Mouse (Mus musculus) ovary, postnatal 10 days (tissue): ENCODE measurements around the gene Chac2.
"Not testable (repeated sequence)": the region's sequence is repeated elsewhere in the genome, so short reads cannot be mapped to it uniquely, and the experiment has no call there.

ENCODE experiments used
- DNase-seq: peaks from one replicate; pipeline ENCODE4 v3.0.0; 2022; ENCODE audit warnings: low spot score

The Chac2 gene

DNA sequence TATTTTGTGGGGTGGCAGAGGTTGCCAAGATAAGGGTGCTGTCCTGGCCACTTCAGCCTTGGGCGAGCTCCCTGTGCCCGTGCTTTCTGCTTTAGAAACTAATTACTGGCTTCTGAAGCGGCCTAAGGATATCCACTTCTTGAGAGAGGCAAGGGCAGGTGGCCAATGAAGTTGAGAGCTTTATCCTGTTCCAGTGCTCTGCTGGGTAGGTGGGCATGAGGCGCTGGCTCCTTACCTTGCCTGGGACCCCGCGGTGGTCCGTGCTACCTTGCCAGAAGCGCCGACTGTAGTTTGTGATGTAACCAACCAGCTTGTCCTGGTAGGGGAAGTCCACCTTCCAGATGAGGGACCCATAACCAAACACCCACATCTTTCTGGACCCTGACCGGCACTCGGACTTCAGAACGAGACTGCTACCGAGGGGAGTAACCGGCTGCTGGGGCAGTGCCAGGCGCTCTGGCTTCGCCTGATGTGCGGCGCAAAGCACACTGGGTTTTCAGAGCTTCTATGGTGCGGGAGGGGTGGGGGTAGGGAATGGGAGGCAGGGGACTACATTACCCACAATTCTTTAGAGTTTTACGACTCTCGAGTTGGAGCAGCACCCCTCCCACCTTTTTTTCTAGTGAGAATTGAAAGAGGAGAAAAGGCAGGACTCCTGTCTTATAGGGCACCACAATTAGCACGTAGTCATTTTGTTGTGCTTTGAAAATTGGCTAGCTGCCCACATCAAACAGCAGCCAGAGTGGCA lies at the start of gene Chac2:
TSS of gene Chac2 (minus strand) at position 474 of the 748 bp plus-strand sequence.
- peak; percentile 65 for DNase-seq

DNA sequence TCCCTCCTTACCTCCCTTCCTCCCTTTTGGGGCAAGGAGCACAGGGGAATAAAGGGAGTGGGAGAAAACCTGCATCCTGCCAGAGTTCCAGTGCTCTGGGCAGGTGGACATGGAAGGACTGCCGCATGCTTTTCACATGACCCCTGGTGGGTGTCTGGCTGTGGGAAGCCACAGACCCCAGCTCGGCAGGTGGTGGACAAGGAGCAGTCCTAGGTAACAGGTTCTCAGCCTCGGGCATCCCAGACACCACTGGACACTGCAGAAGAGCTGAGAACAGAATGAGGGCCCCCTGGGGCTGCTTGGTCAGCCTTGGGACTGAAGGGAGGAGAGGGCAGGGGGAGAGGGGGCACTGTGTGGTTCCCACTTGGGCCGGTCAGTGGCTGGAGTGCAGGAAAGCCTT lies 48.8 kb upstream of the Chac2 start:
- no peak for DNase-seq

DNA sequence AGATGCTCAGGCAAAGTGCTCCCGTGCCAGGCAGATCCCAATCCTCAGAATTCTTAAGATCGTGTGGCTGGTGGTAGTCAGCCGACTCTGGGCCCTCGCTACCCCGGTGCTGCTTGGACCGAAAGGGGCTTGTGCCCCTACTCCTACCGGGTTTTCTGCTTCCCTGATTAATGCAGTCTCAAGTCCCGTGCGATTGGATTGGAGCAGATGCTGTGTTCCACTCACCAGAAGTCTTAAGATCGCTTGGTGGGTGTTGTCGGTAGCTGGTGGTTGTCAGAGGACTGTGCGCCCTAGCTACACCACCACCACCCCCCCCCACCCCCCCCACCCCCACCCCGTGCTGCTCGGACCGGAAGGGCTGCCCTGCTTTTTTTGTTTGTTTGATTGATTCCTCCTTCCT lies 31.3 kb upstream of the Chac2 start:
- not testable (repeated sequence) for DNase-seq

DNA sequence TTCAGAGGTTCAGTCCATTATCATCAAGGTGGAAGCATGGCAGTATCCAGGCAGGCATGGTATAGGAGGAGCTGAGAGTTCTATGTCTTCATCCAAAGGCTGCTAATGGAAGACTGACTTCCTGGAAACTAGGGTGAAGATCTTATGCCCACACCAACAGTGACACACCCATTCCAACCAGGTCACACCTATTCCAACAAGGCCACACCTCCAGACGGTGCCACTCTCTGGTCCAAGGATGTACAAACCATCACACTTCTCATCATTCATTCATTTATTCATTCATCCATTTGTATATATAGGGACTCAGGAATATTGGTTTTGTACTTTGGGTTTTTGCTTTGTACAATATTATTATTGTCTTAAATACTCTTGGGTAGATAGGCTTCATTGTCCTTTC lies 23.5 kb upstream of the Chac2 start:
- not testable (repeated sequence) for DNase-seq

DNA sequence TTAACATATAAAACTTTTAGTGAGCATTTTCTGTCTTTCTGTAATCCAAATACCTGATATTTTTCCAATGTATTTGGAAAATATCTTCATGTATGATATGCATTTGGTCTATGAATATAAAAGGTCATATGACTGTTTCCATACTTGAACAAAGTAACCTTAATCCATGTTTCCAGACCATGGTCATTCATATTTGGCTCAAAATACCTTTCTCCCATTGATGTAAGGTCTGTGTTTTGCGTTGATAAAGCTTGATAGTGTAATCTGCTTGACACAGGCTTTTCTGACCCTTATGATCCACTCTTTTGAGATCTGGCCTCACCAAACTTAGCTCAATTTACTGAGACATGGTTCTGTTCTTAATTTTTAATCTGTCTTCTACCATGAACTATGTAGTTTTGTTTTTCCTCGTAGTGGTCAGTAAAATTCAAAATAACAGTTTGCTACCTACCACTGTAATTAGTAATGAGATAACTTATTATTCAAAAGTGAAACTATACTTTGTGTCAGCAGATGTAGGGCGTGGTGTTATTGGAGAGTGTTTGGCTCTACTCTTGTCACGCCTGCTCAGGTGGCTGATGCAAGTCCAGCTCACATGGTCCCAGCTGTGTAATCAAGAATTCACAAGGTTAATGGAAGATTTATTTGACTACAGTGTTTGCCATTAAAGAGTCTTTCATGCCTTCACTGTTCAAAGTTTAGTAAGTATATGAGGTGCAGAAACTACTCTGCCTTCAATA lies 15.2 kb upstream of the Chac2 start:
- no peak for DNase-seq

DNA sequence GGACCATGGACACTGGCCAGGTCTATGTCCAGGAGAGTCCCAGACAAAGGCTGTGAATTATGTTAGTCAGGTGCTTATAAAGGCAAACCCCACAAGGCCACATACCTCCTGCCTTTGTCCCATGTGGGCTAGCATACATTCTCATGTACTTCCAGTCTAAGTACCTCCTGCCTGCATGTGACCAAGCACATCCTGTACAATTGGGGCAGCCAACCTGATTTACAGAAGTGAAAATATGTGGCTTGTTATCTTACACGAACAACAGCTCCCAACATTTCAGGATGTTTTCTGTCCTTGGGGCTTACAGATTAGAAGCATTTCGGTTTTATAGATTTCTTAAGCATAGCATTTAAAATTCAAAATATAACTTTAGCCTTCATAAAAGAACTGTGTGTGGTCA lies 13.9 kb upstream of the Chac2 start:
- no peak for DNase-seq

DNA sequence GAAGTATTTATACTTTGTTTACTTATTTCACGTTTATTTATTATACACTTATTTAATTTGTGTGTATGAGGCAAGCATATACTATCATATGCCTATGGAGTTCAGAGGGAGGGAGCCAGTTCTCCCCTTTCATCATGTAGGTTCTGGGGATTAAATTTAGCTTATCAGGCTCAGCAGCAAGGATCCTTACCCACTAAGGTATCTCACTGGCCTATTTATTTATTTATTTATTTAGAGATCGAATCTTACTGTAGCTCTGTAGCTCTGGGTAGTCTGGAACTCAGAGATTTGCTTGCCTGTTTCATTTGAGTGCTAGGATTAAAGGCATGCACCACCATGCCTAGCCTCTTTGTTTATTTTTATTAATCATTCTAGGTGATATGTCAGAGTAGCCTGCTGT lies 12.6 kb upstream of the Chac2 start:
- DNase-seq = no peak

DNA sequence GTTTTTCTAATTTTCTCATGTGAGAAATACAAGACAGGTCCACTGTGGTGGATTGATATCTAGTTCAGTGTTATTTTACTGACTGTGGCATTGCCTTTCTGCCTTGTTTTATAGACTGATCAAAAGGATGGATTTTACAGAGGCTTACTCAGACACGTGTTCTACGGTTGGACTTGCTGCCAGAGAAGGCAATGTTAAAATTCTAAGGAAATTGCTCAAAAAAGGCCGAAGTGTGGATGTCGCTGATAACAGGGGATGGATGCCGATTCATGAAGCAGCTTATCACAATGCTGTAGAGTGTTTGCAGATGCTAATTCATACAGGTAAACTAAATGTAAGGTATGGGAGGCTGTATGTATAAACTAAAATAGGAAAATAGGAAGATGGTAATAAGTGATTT lies 12.0 kb upstream of the Chac2 start:
- no peak for DNase-seq

DNA sequence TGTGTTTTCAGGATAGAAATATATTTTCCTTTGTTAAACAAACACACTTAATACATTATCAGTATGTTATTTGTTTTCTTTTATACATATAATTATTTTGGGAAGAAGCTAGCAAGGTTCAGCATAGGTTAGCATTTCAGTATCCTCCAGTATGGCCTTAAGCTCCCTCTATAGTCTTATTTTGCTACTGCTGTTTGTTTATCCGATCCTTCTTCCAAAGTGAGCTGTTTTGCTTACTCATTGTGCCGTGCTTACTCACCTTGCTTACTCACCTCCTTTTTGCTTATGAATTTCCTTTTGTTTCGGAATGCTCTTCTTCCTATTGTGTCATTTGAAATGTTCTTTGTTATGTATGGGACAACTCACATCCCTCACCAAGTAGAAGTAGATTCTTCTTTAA lies 10.5 kb upstream of the Chac2 start:
- no peak for DNase-seq

DNA sequence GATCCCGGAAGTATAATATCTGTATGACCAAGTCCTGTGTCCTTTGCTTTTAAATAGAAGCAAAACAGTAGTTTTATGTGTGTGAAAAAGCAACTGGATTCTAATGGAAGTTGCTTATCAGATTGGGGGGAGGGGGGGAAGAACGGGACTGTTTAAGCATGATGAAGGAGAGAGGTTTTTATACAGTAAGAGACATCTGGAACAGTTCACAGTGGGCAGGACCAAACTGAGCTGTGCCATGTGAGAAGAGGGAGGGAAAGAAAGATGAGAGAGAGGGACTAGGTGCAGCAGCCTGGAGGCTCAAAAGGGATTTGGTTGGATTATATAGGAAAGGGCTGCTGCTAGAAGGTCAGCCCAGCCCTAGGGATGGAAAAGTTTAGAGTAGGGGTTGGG lies 471 bp upstream of the Chac2 start:
- no peak for DNase-seq

DNA sequence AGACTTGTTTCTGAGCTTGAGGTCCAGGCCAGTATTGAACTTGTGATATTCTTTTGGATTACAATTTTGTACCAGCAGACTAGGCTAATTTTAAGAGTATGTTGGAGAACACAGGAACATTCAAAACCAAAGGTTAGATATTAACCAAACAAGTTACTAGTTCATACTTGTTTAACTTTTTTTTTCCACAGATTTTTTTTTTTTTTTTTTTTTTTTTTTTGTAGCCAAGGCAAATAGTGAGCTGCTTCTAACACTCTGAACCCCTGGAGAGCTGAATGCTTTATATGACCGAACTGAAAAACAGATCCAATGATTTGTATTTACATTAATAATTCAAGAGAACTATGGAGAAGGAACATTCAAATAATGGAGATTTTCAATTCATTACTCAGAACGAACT lies 913 bp downstream of the Chac2 start:
- DNase-seq = no peak

DNA sequence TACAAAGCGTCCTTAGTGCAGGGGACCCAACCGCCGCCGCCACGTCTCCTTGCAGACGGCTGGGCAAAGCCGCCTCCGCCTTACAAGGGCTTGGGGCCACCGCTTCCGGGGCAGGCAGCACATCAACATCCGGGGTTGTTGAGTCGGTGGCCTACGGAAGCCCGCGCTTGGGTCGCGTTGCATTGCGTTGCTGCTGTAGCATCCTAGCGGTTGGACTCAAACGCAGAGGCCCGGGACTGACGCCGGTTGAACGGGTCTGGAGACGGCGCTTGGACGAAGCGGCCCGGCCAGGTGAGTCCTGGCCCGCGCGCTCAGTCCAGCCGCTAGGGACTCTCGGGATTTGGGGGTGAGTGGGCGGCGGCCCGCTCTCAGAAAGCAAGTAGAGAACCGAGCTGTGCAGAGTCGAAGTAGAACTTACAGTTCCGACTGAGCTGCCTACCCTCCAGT lies 31.8 kb downstream of the Chac2 start, which contains the start of gene Erlec1:
TSS of gene Erlec1 (minus strand) at position 57 of the 447 bp plus-strand sequence.
- DNase-seq = peak; percentile 62

DNA sequence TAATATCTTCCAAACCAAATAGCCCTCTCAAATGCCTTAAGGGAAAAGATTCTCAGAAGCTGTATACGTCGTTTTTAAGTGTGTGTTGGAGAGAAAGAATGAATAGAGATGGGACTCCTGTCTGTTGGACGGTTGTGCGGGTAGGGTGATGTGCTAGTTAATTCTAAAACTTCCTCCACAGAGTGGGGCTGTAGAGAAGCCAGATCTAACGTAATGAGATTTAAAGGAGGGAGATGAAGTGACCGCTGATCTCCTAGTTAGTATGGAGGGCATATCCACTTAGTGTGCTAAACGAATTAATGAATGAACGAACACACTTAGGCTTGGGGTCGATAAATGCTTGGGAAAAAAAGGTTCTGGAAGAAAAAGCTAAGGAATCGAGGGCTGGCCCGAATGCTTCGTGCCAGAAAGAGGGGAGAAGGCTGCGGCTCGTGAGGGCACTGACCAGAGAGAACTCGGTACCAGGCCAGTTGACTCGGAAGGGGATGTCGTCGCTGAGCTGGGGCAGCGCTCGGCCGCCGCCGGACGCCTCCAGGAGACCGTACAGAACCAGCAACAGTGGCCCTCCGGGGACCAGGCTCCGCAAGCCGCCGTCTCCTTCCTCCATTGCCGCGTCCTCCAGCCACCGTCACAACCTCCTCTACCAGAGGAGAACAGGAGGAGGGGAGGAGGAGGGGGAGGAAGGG lies 32.5 kb downstream of the Chac2 start:
- peak; percentile 11 for DNase-seq

DNA sequence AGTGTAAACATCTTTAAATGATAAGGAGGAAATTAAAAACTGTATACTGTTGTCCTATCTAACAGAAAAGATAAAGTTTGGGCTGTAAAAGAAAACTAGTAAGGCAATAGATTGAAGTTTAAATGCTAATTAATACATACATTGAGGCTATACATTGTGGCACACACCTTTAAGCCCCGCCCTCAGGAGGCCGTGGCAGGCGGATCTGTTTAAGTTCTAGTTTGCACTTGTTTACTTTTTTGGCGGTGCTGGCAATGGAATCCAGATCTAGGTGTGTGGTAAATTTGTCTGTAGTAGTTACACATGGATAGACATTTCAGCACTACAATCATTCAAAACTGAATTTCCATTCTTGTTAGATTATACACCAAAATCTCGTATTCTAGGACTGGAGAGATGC lies 33.3 kb downstream of the Chac2 start:
- no peak for DNase-seq

DNA sequence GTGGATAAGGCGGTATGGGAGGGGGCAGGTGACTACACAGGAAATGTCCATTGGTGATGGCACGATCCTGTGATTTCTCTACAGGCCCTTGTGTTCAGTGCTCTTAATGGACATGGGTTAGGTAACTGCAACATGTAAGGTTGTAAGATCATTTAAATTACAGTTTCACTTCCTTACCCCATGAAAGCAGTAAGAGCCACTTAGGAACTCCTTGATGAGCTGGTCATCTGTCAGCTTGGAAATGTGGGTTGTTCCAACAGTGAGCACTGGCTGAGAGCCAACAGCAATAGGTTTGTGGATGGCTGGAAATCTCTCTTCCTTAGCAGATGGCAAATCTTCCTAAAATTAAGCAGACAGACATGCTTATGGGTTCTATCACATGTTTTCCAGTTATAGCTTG lies 42.6 kb downstream of the Chac2 start:
- DNase-seq = no peak

DNA sequence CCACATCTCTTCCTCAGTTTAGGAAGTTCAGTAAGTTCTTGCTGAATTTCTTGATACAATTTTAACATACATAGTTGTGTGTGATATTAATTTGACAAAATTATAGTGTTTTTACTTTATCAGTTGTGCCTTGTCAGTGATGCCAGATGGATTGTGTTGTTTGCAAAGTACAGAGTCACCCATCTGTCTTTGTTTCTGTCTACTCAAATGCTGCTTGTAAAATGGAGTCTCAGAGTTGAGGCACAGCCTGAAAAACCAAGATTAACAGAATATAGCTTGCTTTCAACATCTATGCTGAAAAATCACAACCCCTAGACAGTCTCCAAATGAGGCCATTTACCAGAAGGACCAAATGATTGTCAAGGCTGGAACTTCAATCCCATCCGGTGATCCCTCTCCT lies 57.7 kb downstream of the Chac2 start:
- DNase-seq = no peak

DNA sequence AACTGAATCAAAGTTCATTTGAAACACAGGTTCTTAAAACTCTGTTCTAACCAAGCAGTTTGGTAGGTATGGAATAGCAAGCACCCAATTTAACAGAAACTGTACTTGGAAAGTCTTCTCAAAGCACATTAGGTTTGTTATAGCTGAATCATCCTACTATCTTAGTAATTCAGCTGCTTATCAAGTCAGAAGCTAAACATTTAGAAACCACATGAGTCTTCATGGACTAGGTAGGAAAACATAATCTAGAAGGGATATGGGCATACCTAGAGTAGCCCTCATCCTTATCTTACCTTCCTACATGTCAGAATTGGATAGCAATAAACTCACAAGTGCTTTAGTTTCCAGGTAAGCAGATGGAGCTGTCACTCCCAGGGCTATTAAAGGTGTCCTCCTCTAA lies 58.1 kb downstream of the Chac2 start:
- no peak for DNase-seq
